In the genomic region with DNA sequence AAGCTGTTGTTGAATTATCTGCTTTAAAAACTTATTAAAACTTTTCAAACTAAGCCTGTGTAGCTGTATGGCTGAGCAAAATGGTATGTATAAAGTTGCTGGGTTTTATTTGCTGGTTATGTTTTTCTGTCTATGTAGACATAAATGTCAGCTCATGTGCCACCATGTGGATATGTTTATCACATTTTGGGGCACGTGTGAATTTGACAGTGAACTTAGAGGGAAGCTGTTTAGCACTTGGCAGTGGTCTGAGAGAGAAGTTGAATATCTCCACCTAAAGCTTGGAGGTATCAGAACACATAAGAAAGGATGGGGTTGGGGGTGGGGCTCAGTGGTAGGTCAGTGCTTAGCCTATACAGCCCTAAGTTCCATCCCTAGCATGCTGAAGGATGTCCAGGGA, we compare ENCODE assay signal across 30 mouse cellular contexts.
"Had no signal": no experiment of that assay in that cellular context is flagged by ENCODE, and none has a peak within 500 bp of the region (broad histone marks: within the 10 kb centered on the region; RNA-seq: fewer than 3 reads in every experiment).

No protein-coding gene starts in this region.

- H3K27ac ChIP-seq: heart, embryonic 13.5 days; heart, embryonic 15.5 days; hindbrain, embryonic 10.5 days; hindbrain, embryonic 12.5 days; hindbrain, embryonic 13.5 days; hindbrain, embryonic 14.5 days; hindbrain, embryonic 15.5 days; hindbrain, postnatal 0 days; intestine, embryonic 15.5 days; kidney, embryonic 15.5 days; kidney, postnatal 0 days; layer of hippocampus, adult 2 months; left cerebral cortex, adult 2 months had no signal

- H3K9ac ChIP-seq: heart, embryonic 12.5 days; heart, embryonic 13.5 days; heart, embryonic 15.5 days; hindbrain, embryonic 12.5 days; hindbrain, embryonic 13.5 days; hindbrain, embryonic 14.5 days; hindbrain, embryonic 15.5 days; intestine, embryonic 15.5 days; kidney, embryonic 15.5 days had no signal

- H3K4me3 ChIP-seq: heart, embryonic 12.5 days; heart, embryonic 13.5 days; heart, embryonic 15.5 days; hindbrain, embryonic 10.5 days; hindbrain, embryonic 12.5 days; hindbrain, embryonic 13.5 days; hindbrain, embryonic 15.5 days; intestine, embryonic 15.5 days; kidney, embryonic 15.5 days; layer of hippocampus, adult 2 months; left cerebral cortex, adult 2 months had no signal

- H3K27me3 ChIP-seq: heart, embryonic 12.5 days; heart, embryonic 13.5 days; heart, embryonic 15.5 days; hindbrain, embryonic 12.5 days; hindbrain, embryonic 13.5 days; hindbrain, embryonic 15.5 days; intestine, embryonic 15.5 days; kidney, embryonic 15.5 days had no signal

- H3K36me3 ChIP-seq: heart, embryonic 12.5 days; heart, embryonic 13.5 days; heart, embryonic 15.5 days; hindbrain, embryonic 10.5 days; hindbrain, embryonic 12.5 days; hindbrain, embryonic 13.5 days; hindbrain, embryonic 15.5 days; intestine, embryonic 15.5 days; kidney, embryonic 15.5 days had no signal

- H3K9me3 ChIP-seq: heart, embryonic 12.5 days; heart, embryonic 13.5 days; heart, embryonic 15.5 days; hindbrain, embryonic 10.5 days; hindbrain, embryonic 12.5 days; hindbrain, embryonic 13.5 days; hindbrain, embryonic 15.5 days; intestine, embryonic 15.5 days; kidney, embryonic 15.5 days had no signal

- DNase-seq: heart, postnatal 10 days; heart, postnatal 14 days; heart, postnatal 36 days; heart, postnatal 4 days; kidney, adult 11 months; kidney, adult 18-20 months; kidney, adult 2 months; kidney, adult 8-10 months; kidney, adult 9 months; kidney, postnatal 10 days; kidney, postnatal 14 days; kidney, postnatal 25 days; kidney, postnatal 36 days; kidney, postnatal 4 days; layer of hippocampus, adult 9-11 months; layer of hippocampus, postnatal 36 days had no signal
